Mouse (Mus musculus) heart, postnatal 0 days (tissue): ENCODE data around the gene Ank2.

ENCODE experiments used
- CTCF ChIP-seq: IDR thresholded peaks from 2 replicates; pipeline ENCODE4 v1.5.1; 2016; ENCODE audit warnings: antibody characterized with exemption, control low read depth, low read depth
- EP300 ChIP-seq: IDR thresholded peaks from 2 replicates; pipeline ENCODE4 v1.6.1; 2016; ENCODE audit warnings: antibody characterized with exemption, low read depth

DNA sequence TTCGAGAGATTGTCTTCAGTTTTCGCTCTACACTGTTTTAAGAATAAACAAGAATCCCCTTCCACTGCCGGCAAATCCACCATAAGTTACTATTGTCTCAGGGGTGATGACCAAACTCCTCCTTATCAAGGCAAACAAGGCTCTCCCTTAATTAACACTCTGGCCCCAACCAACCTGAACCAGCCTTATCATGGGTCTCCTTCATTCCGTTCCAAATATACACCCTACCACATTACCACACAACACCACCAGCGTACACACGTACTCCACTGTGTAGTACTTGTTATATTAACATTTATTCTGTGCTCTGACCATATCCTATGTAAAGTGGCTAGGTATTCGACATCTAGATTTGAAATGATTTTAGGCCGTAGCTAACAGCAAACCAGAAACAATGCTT lies 30.6 kb downstream of the Ank2 start:
- TF ChIP-seq CTCF: no peak
- TF ChIP-seq EP300: no peak
